Mouse (Mus musculus) urinary bladder, postnatal 14 days (tissue): ENCODE data around the gene Esr1.
"Not testable (repeated sequence)": the region's sequence is repeated elsewhere in the genome, so short reads cannot be mapped to it uniquely, and the experiment has no call there.

ENCODE experiments used
- DNase-seq: peaks from one replicate; pipeline ENCODE4 v3.0.0; 2021; ENCODE audit warnings: low spot score

Esr1 gene

DNA sequence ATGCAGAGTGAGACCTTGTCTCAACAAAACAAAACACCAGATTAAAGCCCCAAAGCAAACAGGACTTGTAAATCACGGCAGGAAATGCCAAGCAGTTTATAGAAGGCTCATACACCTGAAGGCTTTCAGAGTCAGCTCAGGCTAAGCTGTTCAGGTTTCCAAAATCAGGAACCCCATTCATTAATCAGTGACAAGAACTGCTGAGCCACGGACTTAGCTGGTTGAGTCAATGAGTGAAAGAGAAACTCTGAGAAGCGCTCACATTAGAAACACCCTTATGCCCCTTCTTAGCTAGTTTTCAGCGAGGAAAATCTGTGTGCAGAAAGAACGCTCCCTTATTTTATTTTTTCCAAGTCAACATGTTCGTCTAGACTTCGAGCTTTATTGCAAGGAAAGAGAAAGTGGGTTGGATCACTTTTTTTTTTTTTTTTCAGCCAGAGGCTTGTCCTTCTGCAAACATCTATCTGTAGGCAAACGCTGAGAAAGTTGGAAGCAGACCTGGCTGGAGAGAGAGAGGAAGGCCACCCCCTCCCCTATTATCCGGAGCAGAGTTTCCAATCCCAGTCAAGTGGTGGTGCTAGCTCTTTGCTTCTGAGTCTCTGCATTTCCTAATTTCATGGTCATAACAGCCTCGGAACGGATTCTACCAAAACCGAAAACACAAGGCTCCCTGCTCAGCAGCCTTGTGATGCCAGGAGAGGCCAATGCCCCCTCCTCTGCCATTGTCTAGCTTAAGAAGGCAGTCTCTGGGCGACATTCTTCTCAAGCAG lies at the start of gene Esr1:
Gene Esr1 (plus strand): TSS at position 208 of the 770 bp plus-strand sequence.
- DNase-seq: no peak

DNA sequence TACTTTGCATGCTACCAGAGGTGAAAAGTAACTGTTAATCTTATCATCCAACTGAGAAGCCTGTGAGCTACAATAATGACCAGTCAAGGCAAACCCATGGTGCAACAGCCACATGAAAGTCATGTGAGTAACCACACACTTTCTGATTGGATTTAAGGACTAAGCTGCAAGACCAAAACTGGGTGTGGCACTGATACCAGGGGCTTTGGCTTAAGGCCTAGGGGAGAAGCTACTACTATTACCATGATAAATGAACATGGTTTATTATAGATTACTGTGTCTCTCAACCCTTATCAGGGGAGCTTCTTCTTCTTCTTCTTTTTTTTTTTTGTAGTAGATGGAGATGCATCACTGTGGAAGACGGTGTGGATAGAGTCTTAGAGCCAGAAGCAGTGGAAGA lies 46.2 kb upstream of the Esr1 start:
- DNase-seq: no peak

DNA sequence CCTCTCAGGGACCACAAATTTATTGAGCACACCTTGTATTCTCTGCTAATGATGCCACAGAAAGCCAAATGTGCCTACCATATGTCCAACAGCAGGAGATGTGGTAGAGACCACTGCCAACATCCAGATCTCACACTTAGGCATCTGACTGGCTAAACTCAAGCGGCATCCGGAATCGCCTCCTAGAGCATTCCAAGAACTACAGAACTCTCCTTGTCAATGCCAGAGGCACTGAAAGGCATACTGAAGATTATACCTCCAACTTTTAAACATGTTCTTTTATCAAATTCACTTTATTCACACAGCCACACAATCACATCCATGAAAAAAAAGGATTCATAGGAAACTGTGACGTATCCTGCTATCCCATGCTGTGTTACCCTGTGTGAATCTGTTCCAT lies 40.6 kb upstream of the Esr1 start:
- no peak for DNase-seq

DNA sequence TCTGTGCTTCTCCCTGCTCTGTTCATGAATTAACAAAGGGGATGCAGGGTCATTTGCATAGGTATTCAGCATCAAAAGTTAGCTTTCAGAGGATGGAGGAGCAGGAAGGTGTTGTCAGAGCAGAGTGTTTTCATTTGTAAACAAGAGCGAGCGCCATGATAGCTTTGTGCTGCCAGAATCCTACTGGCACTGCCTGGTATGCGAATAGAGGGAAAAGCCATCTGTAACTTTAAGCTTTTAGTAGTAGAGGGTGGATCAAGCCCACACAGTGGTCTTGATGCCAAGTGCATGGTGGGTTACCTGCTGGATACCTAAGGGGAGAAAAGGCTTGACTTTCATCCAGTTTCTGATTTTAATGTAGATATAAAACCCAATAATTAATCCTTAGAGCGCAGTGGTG lies 40.1 kb upstream of the Esr1 start:
- no peak for DNase-seq

DNA sequence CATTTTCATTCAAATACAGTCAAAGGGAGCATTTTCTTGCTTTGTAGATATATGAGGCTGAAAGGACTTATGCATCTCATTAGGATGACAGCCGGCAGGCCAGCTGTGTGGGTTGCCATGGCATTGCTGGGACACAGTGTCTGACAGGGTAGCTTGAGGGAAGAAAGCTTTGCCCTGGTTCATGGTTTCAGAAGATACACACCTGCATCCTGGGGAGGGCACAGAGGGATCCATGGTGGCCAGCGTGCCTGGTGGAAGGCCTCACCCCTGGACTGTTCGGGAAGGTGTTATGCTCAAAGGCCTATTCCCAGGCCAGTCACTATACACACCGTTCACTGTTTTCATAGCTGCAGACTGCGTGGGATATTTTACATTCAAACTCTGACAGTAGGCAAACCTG lies 29.5 kb upstream of the Esr1 start:
- no peak for DNase-seq

DNA sequence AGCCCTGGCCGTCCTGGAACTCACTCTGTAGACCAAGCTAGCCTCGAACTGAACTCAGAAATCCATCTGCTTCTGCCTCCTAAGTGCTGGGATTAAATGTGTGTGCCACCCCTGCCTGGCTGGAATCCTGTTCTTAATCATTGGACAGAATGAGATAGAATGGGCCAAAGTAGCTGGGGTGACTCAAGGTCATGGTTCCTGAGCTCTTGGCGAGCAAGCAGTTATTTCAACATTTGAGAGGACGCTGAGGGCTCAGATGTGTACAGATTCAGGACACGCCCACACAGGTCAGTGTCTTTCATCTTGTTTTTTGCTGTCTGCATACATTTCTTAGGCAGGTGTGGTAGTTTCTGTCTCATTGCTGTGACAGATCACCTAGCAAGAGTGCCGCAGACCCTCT lies 24.7 kb upstream of the Esr1 start:
- no peak for DNase-seq

DNA sequence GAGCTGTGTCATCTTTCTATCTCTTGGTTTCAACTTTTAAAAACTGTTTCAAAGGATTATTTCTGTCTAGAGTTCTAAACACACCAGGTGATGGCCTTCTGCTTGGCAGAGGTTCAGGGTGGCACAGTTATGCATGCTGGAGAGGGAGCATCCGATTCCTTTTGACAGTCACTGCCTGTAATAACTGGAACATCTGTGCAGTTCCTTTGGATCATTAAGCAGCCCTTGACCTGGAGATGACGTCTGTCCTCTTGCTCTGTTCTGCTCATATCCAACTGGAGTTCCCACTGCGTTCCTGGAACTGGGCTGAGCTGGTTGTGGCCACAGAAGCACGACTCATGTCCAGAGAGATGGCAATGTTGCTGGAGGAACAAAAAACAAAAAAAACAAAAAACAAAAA lies 21.8 kb upstream of the Esr1 start:
- DNase-seq: no peak

DNA sequence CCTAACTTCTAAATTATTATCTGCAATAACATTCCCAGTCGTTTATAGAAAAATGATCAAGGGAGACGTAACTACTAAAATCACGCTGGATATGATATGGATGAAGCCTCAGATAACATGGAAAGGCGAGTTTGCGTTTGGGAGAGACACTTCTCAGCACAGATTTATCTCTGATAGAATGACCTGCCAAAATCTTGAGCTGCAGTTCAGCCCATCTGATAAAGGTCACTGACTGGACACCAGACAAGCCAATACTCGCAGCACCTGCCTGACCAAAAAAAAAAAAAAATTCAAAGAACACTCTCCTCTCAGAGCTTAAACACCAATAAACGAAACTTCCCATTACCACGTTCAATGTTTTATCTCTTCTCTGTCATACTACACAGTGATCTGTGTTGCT lies 20.4 kb upstream of the Esr1 start:
- no peak for DNase-seq

DNA sequence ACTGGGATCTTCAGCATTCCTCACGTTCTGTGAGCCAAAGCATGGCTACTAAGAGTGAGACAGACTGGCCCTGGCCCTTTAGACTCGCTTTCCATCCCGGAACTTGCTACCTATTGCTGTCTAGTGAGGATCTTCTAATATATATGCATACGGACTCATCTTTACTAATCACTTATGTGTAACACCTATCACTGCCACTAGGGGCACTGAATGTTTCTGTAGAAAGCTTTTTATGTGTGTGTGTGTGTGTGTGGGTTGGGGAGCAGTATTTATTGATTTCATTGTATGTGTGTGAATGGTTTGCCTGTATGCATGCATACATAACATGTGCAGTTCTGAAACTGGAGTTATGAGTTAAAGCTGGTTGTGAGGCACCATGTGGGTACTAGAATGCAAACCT lies 17.6 kb upstream of the Esr1 start:
- DNase-seq: no peak

DNA sequence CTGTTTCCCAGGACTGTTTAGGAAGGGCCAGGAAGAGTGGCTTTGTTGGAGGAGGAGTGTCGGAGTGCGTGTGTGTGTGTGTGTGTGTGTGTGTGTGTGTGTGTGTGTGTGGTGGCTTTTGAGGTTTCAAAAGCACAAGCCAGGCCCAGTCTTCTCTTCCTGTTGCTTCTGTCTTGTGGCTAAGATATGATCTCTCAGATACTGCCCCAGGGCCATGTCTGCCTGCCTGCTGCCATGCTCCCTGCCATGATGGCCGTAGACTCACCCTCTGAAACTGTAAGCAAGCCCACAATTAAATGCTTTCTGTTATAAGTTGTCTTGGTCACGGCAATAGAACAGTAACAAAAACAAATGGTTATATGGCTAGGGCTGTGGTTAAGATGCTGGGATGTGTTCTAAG lies 14.2 kb upstream of the Esr1 start:
- DNase-seq: no peak

DNA sequence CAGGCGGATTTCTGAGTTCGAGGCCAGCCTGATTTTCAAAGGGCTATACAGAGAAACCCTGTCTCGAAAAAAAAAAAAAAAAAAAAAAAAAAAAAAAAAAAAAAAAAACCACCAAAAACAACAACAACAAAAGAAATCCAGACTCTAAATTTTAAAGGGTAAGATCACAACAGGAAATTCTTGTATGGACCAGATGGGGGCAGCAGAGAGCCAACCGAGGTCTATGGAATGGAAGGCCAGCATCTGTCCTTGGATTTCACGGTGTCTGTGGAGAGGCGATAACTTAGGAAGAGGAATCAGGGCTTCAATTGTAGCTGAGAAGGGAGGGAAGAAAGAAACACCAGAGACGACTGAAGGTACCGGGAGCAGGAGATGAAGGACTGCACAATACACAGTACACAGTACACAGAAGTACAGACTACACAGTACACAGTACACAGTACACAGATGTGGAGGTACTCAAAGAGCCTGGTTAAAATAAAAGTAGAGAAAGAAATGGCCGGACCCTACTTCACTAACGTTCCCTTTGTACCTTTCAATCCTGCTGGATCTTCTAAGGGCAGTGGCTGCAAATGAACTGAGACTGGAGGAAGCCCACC lies 13.1 kb upstream of the Esr1 start:
- peak; percentile 63 for DNase-seq

DNA sequence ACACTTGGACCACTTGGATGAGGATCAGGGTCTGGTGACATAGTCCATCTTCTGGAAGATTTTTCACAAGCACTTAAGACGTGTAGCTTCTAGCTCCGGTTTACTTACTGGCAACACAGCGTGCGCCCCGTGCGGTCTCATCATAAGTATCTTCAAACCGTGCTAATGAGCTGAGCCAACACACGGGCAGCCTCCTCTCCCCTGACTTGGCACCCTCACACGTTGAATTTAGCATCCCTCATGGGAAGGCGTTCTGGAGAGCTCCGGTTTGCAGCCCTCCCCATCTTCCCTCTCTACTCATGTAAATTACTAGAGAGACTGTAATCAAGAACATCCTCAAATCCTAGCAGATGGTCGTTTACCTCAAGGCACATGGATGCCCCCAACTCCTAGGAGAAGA lies 12.5 kb upstream of the Esr1 start:
- DNase-seq: no peak

DNA sequence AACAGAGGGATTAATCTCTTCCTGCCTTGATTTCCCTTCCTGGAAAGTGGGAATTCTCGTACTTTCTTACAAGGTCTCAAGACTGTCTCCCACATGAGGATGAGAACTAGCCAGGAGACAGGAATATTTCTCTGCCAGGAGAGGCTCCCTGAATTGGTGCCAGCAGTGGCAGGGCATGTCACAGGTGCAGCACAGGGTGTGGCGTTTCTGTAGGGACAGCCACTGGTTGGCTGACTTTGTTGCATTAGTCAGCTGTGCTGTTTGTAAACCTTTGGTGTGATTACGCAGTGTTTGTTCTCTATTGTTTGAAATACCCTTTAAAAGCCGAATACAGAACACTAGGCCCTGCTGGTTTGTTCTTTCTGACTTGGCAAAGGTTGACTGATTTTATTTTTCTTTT lies 11.8 kb upstream of the Esr1 start:
- peak; percentile 24 for DNase-seq

DNA sequence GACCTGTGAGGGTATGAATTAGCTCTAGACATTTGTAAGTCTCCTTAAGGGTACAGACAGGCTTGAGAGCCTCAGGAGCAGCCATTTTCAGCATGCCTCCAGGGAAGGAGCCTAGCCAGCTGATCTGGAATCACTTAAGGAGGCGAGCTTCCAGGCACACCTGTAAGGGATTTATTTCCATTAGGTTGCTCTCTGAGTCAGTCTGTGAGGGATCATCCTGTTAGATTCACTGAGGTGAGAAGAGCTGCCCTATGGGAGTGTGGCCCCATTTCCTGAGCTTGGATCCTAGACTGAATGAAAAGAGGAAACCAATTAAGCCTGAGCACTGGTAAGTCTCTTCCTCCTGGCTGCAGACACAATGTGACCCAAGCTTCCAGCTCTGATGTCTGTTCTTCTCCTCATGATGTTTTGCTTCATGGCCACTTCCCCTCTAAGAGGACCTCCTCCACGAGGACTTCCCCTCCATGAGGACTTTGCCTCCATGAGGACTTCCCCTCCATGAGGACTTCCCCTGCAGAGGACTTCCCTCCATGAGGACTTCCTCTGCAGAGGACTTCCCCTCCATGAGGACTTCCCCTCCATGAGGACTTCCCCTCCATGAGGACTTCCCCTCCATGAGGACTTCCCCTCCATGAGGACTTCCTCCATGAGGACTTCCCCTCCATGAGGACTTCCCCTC lies 10.5 kb upstream of the Esr1 start:
- no peak for DNase-seq

DNA sequence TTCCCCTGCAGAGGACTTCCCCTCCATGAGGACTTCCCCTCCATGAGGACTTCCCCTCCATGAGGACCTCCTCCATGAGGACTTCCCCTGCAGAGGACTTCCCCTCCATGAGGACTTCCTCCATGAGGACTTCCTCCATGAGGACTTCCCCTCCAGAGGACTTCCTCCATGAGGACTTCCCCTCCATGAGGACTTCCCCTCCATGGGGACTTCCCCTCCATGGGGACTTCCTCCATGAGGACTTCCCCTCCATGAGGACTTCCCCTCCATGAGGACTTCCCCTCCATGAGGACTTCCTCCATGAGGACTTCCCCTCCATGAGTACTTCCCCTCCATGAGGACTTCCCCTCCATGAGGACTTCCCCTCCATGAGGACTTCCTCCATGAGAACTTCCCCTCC lies 9.8 kb upstream of the Esr1 start:
- not testable (repeated sequence) for DNase-seq

DNA sequence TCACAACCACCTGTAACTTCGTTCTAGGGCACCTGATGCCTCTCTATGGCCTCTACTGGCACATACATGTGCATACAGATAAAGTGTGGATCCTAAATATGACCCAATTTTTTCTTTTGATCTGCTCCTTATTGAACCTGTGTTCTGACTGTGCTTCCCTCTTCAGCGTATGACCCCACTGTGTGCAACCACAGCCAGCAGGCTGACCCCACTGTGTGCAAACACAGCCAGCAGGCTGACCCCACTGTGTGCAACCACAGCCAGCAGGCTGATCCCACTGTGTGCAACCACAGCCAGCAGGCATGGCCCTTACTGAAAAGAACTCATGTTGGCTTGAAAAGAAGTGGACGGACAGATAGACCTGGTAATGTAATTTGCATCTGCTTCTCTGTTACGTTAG lies 8.9 kb upstream of the Esr1 start:
- DNase-seq: no peak

DNA sequence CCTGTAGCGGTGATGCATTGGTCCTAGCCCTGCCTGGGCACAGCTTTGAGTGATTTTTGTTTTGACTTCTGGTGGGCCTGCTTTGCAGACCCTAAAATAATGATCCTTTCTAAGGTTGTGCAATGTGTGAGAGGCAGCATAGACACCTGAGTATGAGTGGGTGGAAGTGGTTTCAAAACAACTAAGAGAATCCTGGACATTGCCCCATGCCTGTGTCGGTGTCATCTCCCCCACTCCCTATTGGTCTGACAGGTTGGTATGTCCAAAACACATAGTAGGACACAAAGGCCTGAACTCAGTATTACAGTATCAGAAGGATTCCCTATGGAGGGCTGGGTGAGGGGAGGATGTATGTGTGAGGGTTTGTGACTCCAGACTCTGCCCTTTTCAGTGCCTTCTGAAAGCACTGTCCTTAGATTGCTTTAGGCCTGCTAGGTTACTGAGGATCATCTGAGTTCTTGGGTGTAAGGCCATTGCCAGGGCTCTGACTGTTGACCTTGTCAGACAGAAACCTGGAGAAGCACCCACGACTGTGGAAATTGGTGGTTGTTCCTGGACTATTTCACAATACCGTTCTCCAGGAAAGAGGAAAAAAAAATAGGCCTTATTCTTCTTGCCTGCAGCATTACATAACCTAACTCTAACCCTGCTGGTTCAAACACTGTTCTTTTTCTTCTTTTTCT lies 6.7 kb upstream of the Esr1 start:
- no peak for DNase-seq

DNA sequence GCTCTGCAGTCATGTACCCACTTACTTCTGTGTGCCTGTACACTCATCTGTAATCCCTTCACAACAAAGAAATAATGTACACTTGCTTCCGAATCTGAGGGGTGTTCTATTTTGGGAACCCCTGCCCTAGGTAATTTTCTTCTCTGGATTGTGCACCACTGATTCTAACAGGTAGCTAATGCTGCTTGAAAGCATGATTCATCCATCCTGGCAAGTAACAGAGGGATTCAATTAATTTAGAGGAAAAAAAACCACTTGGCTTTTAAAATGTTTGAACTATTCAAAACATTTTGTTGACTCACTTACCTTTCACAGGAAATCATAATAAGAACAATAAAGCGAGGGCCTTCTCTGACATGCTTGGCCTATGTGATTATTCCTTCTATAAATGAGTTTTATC lies 1.2 kb upstream of the Esr1 start:
- DNase-seq: no peak

DNA sequence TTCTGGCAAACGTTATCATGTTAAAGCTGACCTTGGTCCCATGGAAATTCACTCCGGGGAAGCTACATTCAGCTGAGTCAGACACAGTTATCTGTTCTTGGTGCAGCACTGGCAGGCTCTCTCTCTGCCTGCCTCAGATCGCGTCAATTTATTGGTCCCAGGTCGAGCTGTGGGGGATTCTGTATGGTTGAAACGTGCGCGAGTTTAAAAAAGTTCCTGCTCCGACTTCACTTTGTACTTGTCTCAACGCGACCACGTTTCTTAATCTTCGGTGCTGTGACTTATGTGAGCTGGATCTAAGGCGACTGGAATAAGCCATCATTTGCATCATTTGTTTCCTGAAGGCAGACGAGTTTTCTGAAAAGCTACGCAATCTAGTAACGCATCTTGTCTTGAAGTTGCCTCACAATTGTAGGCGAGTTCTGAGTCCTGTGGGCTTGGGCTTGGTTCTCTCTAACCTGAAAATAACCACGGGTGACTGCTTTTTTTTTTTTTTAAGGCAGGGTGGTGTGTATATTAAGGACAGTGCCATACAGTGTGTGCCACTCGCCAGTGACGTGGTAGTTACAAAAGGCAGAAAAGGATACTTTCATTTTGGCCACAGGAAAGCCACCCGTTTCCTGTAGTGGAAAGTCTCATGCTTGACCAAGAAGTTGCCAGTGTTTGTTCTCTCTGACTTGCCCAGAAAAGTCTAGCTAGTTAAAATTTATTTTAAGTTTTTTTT lies 1.1 kb downstream of the Esr1 start:
- peak; percentile 41 for DNase-seq

DNA sequence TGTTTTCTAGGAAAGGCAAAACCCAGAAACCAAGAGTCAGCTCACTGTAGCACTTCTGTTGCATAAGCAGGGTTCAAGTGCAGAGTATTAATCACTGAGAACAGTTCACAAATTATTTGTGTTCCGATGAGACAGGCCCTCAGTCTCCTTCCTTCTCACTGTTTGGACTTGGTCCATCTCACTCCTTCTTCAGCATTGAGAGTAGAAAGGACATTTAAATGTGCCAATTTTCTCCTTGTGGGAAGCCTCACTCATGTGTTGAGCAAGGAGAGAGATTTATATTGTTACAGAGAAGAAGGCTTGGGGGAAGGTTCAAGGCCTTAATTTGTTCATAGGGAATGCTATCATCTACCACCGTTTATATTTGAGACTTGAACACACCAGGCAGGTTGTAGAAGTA lies 6.6 kb downstream of the Esr1 start:
- no peak for DNase-seq

DNA sequence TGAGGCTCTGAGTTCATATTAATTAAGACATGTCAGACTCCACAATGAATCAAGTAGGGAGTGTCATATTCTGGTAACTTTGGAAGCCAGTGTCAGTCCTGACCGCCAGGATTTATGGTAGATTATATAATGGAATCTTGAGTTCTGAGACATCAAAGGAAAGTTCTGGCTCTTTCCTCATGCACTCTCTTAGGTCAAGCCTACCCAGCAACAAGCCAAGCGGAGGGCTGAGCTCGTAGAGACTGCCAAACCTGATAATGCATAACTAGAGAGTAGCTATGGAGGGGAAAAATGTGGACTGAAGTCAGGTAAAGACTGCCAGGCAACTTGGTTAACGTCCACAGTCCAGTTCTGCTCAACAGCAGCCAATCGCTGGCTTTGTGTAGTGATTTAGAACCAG lies 7.3 kb downstream of the Esr1 start:
- peak; percentile 35 for DNase-seq

DNA sequence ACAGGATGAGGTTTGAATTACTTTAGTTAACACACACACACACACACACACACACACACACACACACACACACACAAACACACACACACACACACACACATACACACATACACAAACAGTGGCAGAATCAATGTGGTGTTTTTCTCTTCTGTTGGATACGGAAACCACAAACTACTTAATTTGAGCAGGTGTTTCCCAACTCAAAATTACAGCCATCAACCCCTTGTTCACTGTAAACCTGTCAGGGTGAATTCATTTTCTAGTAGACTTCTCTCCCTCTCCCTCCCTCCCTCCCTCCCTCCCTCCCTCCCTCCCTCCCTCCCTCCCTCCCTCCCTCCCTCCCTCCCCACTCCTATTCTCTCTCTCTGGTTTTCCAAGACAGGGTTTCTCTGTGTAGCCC lies 8.0 kb downstream of the Esr1 start:
- DNase-seq: not testable (repeated sequence)
